Mouse (Mus musculus): ENCODE measurements at regions not wholly inside any gene's neighbourhood (a gene's known extent, or its start where the extent isn't known, plus 50 kb on each side); places are given as distances from the start of the nearest gene placed in this dataset.

DNA sequence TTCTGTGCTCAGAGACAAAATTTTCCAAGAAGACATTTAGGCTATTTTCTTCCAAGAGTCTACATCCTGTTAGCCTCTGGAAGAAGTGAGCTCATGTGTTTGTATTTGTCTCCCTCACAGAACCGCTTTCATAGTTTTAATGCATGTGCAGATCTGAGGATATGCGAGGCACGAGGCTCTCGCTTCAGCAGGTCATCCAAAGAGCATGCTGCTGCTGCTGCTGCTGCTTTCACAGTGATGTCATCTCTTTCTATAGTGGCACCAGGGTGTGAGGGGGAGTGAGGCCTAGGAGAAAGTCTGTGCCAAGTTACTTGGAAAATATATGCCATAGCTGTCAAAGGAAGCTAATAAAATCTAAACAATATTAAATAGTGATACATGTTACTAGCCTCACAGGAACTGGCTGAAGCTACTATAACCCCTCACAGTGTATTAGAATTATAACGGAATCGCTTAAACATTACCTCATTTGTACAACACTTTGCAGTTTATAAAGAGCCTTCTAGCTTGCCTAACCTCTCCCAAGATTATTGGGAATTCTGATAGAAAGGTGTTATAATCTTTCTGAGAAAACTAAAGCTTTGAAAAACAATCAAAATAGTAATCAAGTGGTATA lies 79.2 kb upstream of the P3h2 start:
- no peak for TF ChIP-seq POLR2A (IDR thresholded peaks at IDR 0.05; ENCODE audit: insufficient read depth, low read depth, low read length)
- no peak for TF ChIP-seq CTCF (IDR thresholded peaks at IDR 0.05)

Data from heart, adult 2 months (tissue).